Mouse (Mus musculus): ENCODE measurements around the gene Cox15. TPM values are rescaled to one million over a fixed set of nuclear protein-coding genes. Genes with fewer than 3 reads are reported as not detected.

Gene Cox15
- polyA plus RNA-seq, 1 experiment from 2014 or later: 11.0 TPM

DNA sequence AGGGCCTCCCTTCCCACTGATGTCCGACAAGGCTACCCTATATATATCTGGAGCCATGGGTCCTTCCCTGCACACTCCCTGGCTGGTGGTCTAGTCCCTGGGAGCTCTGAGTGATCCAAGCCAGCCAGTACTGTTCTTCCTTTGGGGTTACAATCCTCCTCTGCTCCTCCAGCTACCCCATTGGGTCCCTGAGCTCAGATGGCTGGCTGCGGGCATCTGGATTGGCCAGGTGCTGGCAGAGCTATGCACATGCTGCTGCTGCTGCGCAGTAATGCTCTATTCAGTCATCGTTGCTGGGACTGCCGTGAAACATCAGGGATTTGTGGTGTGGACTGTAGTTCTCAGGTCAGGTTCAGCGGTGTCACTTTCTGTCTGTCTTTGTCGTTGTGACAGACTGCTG is 28.0 kb downstream of the Cox15 start:
- no peaks in the 10 kb centered on the region for H3K9me3 ChIP-seq (ENCODE audit: low read depth, low read length)
- DNase-seq (no peak), ATAC-seq (ENCODE audit: insufficient read depth) (no peak)
- WGBS: 80% methylated on average over 7 of the region's 7 CpGs
- TF ChIP-seq CTCF (IDR thresholded peaks at IDR 0.05; ENCODE audit: low read depth): no peak
- peaks cover 74% of the 10 kb centered on the region for H3K36me3 ChIP-seq (ENCODE audit: insufficient read depth)
- no peaks in the 10 kb centered on the region for H3K27me3 ChIP-seq (ENCODE audit: insufficient read depth, low read length)
- no peak overlapping the region for H3K27ac ChIP-seq (ENCODE audit: low read depth)
- no peak overlapping the region for H3K9ac ChIP-seq
- H3K4me3 ChIP-seq (ENCODE audit: low read depth, low read length): no peak overlapping the region
- no peak overlapping the region for H3K4me2 ChIP-seq
- no peaks in the 10 kb centered on the region for H3K4me1 ChIP-seq (ENCODE audit: insufficient read depth)

- Histone ChIP-seq H3K9me3 (ENCODE audit: low read depth, low read length) (no peaks in the 10 kb centered on the region), H3K27me3 (ENCODE audit: insufficient read depth, low read length) (no peaks in the 10 kb centered on the region), H3K27ac (ENCODE audit: low read depth) (no peak overlapping the region), H3K36me3 (ENCODE audit: insufficient read depth) (peaks cover 67% of the 10 kb centered on the region), H3K4me1 (ENCODE audit: insufficient read depth) (no peaks in the 10 kb centered on the region), H3K9ac (no peak overlapping the region), H3K4me3 (ENCODE audit: low read depth, low read length) (no peak overlapping the region), H3K4me2 (no peak overlapping the region)
- TF ChIP-seq CTCF (IDR thresholded peaks at IDR 0.05; ENCODE audit: low read depth): no peak
- no peak for ATAC-seq (ENCODE audit: insufficient read depth)
- no peak for DNase-seq
- WGBS: 90% methylated on average over 20 of the region's 20 CpGs
Measured at GRCm38 (mm10) chr19:43724194-43724593, 28.6 kb downstream of the Cox15 start.

- H3K9ac ChIP-seq: no peak overlapping the region
- H3K36me3 ChIP-seq (ENCODE audit: insufficient read depth): peaks cover 61% of the 10 kb centered on the region
- ATAC-seq (ENCODE audit: insufficient read depth) (no peak), DNase-seq (no peak)
- no peak overlapping the region for H3K27ac ChIP-seq (ENCODE audit: low read depth)
- TF ChIP-seq CTCF (IDR thresholded peaks at IDR 0.05; ENCODE audit: low read depth): no peak
- 77% methylated on average over 10 of the region's 10 CpGs for WGBS
- H3K27me3 ChIP-seq (ENCODE audit: insufficient read depth, low read length): no peaks in the 10 kb centered on the region
- no peaks in the 10 kb centered on the region for H3K4me1 ChIP-seq (ENCODE audit: insufficient read depth)
- no peaks in the 10 kb centered on the region for H3K9me3 ChIP-seq (ENCODE audit: low read depth, low read length)
- no peak overlapping the region for H3K4me3 ChIP-seq (ENCODE audit: low read depth, low read length)
- no peak overlapping the region for H3K4me2 ChIP-seq
Measured at GRCm38 (mm10) chr19:43723501-43723900, 29.3 kb downstream of the Cox15 start.

DNA sequence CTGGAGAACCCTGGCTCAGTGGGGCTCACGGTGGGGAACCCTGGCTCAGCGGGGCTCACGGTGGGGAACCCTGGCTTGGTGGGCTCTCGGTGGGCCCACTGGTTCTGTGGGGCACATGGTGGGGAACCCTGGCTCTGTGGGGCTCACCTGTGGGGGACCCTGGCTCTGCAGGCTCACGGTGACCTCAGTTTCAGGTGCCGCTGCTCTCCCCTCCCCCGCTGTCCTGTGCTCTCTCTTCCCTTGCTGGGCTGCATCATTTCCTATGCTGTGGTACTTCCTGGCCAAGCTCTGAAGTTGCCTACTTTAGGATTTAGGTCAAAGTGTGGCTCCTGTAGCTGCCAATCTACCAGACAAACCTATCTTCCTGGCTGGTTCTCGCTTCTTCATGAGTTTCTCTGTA is 29.9 kb downstream of the Cox15 start:
- H3K9me3 ChIP-seq (ENCODE audit: low read depth, low read length): no peaks in the 10 kb centered on the region
- no peak overlapping the region for H3K9ac ChIP-seq
- no peak overlapping the region for H3K27ac ChIP-seq (ENCODE audit: low read depth)
- WGBS: 77% methylated on average over 8 of the region's 8 CpGs
- no peaks in the 10 kb centered on the region for H3K4me1 ChIP-seq (ENCODE audit: insufficient read depth)
- no peak for DNase-seq
- peaks cover 61% of the 10 kb centered on the region for H3K36me3 ChIP-seq (ENCODE audit: insufficient read depth)
- no peak overlapping the region for H3K4me3 ChIP-seq (ENCODE audit: low read depth, low read length)
- no peak overlapping the region for H3K4me2 ChIP-seq
- H3K27me3 ChIP-seq (ENCODE audit: insufficient read depth, low read length): no peaks in the 10 kb centered on the region
- no peak for TF ChIP-seq CTCF (IDR thresholded peaks at IDR 0.05; ENCODE audit: low read depth)
- no peak for ATAC-seq (ENCODE audit: insufficient read depth)

DNA sequence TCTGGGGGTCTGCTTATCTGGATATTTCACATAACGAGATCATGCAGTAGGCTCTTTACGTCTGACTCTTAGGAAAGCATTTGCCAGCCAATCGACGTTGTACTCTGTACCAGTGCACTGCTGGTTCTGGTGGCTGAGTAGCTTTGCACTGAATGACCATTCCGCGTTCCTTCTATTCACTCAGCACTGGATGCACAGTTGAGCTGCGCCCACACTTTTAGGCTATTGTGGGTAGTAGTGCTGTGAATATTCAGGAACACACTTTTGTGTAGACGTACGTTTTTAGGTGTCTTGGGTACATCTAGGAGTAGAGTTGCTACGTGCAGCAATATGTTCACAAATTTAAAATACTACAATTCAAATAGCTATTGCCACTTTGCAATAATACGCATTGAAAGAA is 32.7 kb downstream of the Cox15 start:
- ATAC-seq (ENCODE audit: insufficient read depth) (no peak), DNase-seq (no peak)
- H3K27ac ChIP-seq (ENCODE audit: low read depth): no peak overlapping the region
- H3K4me3 ChIP-seq (ENCODE audit: low read depth, low read length): no peak overlapping the region
- H3K4me1 ChIP-seq (ENCODE audit: insufficient read depth): no peaks in the 10 kb centered on the region
- no peak for TF ChIP-seq CTCF (IDR thresholded peaks at IDR 0.05; ENCODE audit: low read depth)
- H3K36me3 ChIP-seq (ENCODE audit: insufficient read depth): peaks cover 46% of the 10 kb centered on the region; the same call in 1 of the 2 replicates
- no peak overlapping the region for H3K4me2 ChIP-seq
- no peaks in the 10 kb centered on the region for H3K9me3 ChIP-seq (ENCODE audit: low read depth, low read length)
- no peaks in the 10 kb centered on the region for H3K27me3 ChIP-seq (ENCODE audit: insufficient read depth, low read length)
- WGBS: 93% methylated on average over 11 of the region's 11 CpGs
- no peak overlapping the region for H3K9ac ChIP-seq

DNA sequence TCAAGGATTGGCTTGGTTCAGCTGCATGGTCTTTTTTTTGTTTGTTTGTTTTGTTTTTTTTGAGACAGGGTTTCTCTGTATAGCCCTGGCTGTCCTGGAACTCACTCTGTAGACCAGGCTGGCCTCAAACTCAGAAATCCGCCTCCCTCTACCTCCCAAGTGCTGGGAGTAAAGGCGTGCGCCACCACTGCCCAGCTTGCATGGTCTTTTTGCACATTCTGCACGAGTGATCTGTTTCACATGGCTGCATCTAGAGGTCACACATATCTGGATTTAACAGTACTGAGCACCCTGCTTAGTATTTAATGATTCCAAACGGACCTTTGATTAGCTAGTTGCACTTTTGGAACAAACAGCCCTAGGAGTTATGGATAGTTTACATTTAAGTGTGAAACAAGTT is 40.8 kb downstream of the Cox15 start:
- H3K27ac ChIP-seq (ENCODE audit: low read depth): no peak overlapping the region
- DNase-seq: no peak
- no peak overlapping the region for H3K4me3 ChIP-seq (ENCODE audit: low read depth, low read length)
- no peaks in the 10 kb centered on the region for H3K27me3 ChIP-seq (ENCODE audit: insufficient read depth, low read length)
- ATAC-seq (ENCODE audit: insufficient read depth): no peak
- H3K4me1 ChIP-seq (ENCODE audit: insufficient read depth): no peaks in the 10 kb centered on the region
- H3K9me3 ChIP-seq (ENCODE audit: low read depth, low read length): no peaks in the 10 kb centered on the region
- H3K4me2 ChIP-seq: no peak overlapping the region
- WGBS: 73% methylated on average over 5 of the region's 5 CpGs
- no peak overlapping the region for H3K9ac ChIP-seq
- TF ChIP-seq CTCF (IDR thresholded peaks at IDR 0.05; ENCODE audit: low read depth): no peak
- peaks cover 28% of the 10 kb centered on the region; the same call in 1 of the 2 replicates for H3K36me3 ChIP-seq (ENCODE audit: insufficient read depth)

- no peak for ATAC-seq (ENCODE audit: insufficient read depth)
- no peak overlapping the region for H3K4me2 ChIP-seq
- no peak overlapping the region for H3K4me3 ChIP-seq (ENCODE audit: low read depth, low read length)
- H3K36me3 ChIP-seq (ENCODE audit: insufficient read depth): peaks cover 28% of the 10 kb centered on the region; the same call in 1 of the 2 replicates
- no peak overlapping the region for H3K9ac ChIP-seq
- H3K27ac ChIP-seq (ENCODE audit: low read depth): no peak overlapping the region
- no peaks in the 10 kb centered on the region for H3K4me1 ChIP-seq (ENCODE audit: insufficient read depth)
- 58% methylated on average over 22 of the region's 22 CpGs for WGBS
- TF ChIP-seq CTCF (IDR thresholded peaks at IDR 0.05; ENCODE audit: low read depth): no peak
- DNase-seq: no peak
- no peaks in the 10 kb centered on the region for H3K27me3 ChIP-seq (ENCODE audit: insufficient read depth, low read length)
- no peaks in the 10 kb centered on the region for H3K9me3 ChIP-seq (ENCODE audit: low read depth, low read length)
Measured at GRCm38 (mm10) chr19:43711159-43711916, 41.5 kb downstream of the Cox15 start.

Measured in lung, embryonic 14.5 days (tissue).